Mouse (Mus musculus) mouse trophoblast stem cell (cell line): ENCODE data around the gene Gm20388.

Source experiments
- in situ Hi-C, 2 experiments: fragments of 300-500 bp; cut with MseI, MboI; formaldehyde crosslinking; loops; 2 replicates in 1 of 2; 3 replicates in 1 of 2; pipeline ENCODE4 v1.15.1; 2025

The Gm20388 gene

DNA sequence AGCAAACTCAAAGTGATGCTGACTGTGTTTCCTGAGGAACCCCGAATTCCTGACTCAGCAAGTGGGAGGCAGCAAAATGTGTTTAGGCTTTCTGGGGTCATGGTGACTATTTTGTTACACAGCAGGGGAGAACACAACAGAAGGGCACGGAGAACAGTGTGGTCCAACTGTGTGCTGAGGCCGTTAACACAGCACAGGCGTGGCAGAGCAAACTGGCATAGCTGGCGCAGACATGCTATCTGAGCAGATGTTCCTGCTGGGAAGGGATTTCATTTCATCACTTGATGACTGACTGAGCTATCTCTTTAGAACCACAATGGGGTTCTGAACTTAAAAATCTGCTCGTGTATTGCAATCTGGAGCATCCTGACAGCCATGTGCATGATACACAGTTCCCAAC lies 1974.8 kb downstream of the Gm20388 start:
- in situ Hi-C loops = no loop called here

DNA sequence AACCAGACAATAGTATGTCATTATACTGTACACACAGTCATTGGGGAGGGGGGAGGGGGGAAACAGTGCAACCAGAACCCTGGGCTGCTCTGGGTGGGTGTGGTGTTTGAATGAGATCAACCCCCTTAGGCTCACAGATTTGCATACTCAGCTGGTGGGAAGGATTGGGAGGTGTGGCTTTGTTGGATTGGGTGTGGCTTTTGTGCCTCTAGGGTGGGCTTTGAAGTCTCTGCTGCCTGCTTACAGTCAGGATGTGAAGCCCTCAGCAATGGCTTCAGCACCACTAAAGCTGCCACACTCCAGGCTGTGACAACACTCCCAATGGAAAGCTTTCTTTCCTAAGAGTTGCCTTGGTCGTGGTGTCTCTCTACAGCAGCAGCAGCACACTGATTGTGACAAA lies 1976.9 kb downstream of the Gm20388 start:
- in situ Hi-C loops = no loop called here

DNA sequence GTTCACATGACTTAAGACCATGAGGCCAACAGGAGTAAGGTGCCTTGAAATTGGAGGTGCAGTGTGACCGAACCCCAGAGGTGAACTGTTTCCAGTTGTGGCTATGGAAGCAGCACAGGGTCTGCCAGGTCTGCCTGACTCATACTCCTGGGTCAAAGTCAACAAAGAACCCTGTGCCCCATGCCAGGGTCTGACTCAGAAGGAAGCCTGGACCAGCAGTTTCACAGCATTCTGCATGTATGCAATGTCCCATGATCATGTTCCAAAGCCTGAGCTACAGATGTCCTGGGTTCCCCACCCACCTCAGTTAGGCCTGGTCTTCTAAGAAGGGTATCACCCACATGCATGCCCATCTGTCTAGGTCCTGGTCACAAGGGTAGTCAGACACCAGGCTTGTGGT lies 1978.7 kb downstream of the Gm20388 start:
- in situ Hi-C loops = no loop called here

DNA sequence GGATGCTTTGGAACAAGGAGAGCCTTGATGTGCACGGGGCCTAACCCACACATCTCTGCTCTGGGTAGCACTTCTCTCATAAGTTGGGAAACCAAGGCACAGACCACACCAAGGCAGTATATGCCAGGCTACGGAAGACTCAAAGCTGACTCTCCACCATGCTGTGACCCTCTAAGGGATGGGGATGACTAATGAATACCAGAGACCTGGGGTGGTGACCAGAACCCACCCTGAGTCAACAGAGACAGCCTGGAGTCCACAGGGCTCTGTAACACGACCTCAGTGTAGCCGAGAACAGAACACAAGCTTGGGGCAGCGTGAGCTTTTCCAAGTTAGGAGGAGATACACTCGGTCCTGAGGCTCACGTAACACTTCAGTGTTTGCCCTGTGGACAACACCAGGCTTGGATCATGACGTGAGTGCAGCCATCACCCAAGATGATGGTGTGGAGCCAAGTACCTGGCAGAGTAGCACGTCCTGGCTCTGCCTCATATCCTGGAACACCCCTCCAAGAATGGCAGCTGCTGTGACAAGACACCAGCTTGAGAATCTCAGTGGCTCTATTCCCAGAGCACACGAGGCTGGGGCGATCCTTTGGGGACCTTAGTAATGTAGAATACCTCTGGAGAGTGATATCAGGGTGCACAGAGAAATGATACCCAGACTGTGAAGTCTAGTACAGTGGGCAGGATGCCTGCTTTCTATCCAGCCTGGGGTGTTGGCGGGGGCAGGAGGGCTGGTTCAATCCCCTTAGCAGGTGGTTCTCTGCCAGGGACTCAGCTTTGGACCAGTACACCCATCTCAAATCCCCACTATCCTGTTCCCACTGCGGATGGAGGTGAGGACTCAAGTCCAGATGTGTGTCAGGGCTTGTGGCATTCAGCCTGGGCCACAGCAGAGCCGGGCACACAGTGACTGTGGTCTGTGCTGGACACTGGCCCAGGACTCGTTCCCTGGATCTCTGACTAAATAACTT lies 1979.5 kb downstream of the Gm20388 start:
- in situ Hi-C loops = no loop called here

GRCm38 (mm10) chr8:121892875-121893274 lies 1982.2 kb downstream of the Gm20388 start:
- in situ Hi-C loops = no loop called here

DNA sequence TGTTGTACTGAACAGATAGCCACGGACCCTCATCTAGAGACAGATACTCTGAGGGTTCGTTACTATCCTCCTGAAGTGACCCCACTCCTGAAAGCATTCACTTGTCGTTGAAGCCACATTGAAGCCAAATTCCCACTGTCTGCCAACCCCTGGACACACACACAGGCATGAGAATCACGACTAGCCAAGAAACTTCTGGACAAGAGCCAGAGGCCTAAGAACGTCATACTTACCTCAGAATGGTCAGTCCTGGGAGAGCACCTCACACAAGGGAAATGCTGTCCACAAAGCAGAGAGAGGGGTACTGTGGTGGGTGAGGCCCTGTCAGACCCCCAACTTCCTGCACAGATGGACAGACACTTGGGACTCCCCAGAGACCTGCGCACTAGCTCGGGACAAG lies 1985.3 kb downstream of the Gm20388 start:
- in situ Hi-C loops = no loop called here

- in situ Hi-C loops = no loop called here
Measured at GRCm38 (mm10) chr8:121896476-121897145, 1986.0 kb downstream of the Gm20388 start.

DNA sequence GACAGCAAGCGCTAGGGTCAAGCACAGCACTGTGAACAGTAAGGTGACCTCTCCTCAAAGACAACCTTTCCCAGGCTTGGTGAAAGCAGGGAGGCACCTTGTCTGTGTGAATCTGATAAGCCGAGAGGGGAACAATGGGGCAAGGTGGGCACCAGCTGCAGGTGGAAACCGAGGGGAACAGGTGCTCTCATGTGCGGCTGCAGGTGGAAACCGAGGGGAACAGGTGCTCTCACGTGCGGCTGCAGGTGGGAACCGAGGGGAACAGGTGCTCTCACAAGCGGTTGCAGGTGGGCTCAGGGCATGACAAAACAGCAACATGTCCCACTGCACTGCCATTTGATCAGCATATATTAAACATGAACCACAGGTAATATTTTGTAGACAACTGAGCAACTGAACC lies 1986.6 kb downstream of the Gm20388 start:
- in situ Hi-C loops = no loop called here

DNA sequence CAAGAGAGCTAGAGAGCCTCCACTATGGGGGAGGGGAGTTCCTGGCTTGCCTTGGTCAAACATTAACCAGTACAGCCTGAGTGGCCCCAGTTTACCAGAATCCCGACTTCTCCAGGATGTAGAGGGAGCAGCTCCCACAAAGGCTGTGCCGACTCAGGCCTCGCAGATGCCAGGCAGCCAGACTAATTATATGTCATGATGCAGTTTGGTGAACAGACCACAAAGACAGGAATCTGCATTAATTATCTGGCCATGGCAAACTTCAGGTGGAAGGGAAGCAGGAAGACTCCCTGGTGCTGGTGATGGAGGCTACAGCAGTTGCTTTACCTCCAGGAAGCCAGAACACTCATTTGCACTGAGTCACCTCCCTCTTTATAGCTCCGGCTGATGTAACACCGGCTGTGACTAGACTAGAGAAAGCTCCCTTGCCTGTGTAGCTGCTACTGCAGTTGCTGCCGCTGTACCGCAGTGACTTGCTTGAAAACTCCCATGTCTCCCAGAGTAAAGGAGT lies 1987.3 kb downstream of the Gm20388 start:
- in situ Hi-C loops = no loop called here

GRCm38 (mm10) chr8:121898401-121898931 lies 1987.8 kb downstream of the Gm20388 start:
- in situ Hi-C loops = no loop called here

DNA sequence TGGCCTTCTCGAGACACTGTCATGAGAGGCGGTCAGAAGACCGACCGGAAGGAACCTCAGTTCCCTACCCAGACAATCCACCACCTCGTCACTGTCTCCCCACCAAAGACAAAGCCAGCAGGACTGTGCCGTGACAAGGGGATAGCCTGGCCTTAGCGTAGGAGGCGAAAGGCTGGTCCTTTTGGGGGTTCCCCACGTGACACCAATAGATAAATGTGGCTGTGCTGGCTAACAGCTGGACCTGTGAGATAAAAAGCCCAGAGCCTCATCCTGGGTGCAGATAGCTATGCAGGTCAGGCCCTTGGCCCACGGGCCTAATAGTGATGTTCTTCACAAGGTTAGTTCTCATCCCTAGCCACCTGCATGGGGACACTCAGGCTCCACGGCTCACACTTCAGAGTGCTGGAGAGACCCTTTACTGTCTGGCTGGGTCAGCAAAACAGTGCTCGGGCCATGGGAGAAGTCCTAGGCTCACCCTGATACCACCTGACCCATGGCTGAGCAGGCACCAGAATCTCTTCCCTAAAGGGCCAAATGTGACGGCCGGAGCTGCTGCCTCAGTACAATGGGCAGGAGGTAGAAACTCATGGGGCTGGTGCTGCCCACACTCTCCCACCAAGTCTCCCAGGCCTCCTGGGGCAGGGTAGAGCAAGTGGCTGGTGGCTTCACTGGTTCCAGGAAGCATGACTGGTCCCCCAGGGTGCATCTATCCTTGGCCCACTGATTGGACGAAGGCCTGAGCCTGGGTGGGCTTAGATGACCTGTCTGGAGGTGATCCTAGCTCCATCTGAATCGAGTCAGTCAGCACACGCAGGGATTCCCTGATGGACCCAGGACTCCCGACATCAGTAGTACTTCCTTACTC lies 1988.8 kb downstream of the Gm20388 start:
- in situ Hi-C loops = no loop called here

DNA sequence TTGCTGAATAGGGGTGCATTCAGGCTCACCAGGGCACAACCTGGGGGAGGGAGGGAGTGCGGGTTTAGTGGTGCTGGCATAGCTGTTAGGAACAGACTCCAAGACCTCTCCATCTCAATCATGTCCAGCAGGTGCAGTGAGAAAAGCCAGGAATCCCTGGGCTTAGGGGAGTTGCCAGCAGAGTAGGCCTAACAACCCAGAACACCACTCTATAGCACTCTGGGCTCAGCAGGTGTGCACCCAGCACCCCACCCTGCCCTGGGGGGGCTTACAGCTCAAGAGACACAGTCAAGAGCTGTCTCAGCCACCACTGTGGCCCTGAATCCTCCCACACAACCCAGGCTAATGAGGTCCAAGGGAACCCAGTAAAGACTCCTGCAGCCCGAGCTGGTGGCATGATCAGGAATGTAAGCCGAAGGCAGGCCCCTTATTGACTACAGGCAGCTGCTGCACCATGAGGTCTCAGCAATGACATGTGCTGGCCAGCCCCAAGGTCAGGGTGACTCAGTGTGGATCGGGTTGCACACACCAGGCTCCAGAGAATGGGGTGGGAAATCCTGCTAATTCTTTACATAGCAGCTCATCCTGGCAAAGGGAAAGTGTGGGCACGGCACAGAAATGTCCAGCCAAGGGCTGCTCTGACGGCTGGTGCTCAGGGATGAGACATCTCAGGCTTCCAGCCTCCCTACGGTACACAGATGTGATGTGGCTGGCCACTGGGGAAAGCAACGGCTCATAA lies 1991.0 kb downstream of the Gm20388 start:
- in situ Hi-C loops = no loop called here

GRCm38 (mm10) chr8:121903977-121904376 lies 1993.3 kb downstream of the Gm20388 start:
- in situ Hi-C loops = no loop called here

GRCm38 (mm10) chr8:121904999-121905398 lies 1994.4 kb downstream of the Gm20388 start:
- in situ Hi-C loops = loop anchor here in 1 of 2 experiments (5.0 kb wide), 1 partner anchor 53 kb away; no protein-coding TSS in a partner anchor

DNA sequence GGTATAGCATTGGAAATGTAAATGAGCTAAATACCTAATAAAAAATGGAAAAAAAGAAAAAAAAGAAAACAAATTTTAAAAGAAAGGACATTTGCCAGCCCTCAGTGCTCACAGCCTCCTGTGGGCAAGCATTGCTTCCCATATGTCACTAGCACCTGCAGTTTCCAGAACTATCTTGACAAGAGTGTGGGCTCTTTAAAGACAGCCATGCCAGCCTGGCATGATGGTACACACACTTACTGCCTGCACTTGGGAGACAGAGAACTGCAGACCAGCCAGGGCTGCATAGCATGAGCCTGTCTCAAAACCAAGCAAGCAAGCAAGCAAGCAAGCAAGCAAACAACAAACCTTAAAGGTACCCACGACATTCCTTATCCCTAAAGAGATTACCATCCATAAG lies 1994.8 kb downstream of the Gm20388 start:
- in situ Hi-C loops = loop anchor here in 1 of 2 experiments (5.0 kb wide), 1 partner anchor 53 kb away; no protein-coding TSS in a partner anchor

DNA sequence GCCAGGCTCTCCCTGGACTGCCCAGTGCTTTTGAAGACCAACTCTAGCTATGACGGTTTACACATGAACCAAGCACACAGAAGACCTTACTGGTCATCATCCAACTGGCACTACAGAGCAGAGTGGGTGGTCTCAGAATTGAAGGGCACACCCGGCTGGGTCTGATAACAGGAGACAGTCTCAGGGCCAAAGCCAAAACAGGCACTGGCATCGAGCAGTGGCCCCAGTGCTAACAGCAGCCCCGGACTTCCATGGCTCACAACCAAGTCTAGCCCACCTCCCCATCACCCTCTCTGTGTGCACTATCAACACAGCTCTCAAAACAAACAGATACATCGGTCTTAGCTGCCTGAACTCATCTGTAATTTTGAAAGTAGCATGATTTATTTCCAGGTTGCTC lies 1995.2 kb downstream of the Gm20388 start:
- in situ Hi-C loops = loop anchor here in 1 of 2 experiments (5.0 kb wide), 1 partner anchor 54 kb away; no protein-coding TSS in a partner anchor

DNA sequence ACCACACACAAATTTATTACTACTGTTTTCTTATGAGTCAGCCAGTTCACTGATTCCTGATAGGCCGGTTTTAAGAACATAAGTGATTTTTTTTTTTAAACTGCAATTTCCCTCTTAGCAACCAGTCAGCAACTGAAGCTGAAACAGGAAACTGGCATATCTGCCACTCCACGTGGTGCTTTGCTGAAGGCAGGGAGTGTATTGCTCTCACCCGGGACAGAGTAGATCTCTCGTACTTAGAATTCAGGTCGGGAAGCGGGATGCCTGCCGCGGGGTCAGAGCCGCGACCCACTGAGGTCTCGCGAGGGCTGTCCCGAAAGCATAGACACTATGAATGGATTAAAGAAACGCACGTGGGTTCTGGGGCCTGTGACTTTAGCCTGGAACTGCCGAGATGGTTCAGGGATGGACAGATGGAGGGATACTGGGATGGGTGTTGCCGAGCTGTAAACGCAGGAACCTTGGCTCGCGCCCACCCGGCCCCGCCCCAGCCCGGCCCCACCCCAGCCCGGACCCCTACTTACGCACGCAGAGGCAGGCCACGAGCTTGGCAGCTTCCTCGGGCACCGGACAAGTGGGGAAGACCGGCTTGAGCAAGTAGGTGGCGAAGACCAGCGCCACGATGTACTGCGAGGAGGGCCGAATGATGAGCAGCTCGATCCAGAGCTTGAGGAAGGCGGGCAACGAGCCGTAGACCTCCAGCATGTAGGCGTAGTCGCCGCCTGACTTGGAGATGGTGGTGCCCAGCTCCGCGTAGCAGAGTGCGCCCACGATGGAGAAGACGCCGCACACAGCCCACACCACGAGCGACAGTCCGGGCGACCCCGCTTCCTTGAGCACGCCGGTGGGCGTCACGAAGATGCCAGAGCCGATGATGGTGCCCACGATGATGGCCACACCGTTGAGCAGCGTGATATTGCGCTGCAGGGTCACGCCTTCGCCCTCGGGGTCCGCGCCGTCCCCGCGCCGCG lies 1996.2 kb downstream of the Gm20388 start:
- in situ Hi-C loops = loop anchor here in 1 of 2 experiments (5.0 kb wide), 1 partner anchor 55 kb away; no protein-coding TSS in a partner anchor

DNA sequence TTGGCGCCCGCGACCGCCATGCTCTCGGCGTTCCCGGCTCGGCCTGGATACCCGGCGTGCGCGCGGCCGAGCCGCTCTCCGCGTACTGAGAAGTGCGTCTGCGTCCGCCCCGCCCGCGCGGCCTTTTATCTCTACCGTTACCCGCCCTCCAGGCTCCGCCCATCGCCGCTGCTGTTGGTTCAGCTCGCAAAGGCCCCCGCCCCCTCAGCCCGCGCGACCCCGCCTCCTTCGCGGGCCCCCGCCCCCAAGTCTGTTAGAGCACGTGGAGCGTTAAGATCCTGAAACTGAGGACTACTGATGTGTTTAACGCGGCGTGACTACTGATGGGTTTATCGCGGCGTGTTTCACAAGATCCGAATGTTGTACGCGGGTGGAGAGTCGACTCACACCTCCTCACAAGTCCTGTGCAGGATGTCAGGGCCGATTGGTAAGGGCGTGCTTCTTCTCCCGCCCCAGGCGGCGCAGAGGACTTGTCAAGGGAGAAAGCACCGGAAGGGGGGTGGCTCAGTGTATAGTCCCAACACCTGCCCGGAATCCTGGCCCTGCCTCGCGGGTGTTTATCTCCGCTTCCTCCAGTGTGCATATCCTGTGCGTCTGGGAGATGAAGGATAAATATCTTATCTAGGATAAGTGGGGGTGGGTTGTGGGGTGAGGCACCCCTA lies 1997.1 kb downstream of the Gm20388 start, which contains the start of gene Slc7a5:
Slc7a5 (minus strand) TSS at position 108 of the 662 bp plus-strand sequence.
- in situ Hi-C loops = loop anchor here in 1 of 2 experiments (5.0 kb wide), 1 partner anchor 55 kb away; no protein-coding TSS in a partner anchor
